Mouse (Mus musculus) mesoderm, embryonic 11.5 days (tissue): ENCODE measurements at regions not wholly inside any gene's neighbourhood (a gene's known extent, or its start where the extent isn't known, plus 50 kb on each side); places are given as distances from the start of the nearest gene placed in this dataset.

Experiments used
- DNase-seq: peaks from one replicate; pipeline ENCODE4 v3.0.0-alpha.2; 2012; ENCODE audit warnings: low read depth, low spot score

DNA sequence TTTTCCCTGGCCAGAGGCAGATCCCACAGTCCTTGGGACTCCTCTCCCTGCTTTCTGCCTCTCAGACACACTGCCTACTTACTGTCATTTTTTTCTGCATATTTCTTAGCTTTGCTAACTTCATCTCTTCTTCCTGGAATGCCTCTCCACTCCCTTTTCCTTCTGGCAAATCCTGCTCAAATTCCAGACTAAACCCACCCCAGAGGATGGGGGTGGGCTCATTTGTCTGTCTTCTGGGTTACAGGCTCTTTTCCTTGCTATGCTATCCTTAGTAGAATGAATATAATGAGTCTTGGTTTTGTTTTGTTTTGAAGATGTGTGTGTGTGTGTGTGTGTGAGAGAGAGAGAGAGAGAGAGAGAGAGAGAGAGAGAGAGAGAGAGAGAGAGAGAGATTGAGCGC lies 51.9 kb upstream of the Klf9 start:
- DNase-seq, result no peak

DNA sequence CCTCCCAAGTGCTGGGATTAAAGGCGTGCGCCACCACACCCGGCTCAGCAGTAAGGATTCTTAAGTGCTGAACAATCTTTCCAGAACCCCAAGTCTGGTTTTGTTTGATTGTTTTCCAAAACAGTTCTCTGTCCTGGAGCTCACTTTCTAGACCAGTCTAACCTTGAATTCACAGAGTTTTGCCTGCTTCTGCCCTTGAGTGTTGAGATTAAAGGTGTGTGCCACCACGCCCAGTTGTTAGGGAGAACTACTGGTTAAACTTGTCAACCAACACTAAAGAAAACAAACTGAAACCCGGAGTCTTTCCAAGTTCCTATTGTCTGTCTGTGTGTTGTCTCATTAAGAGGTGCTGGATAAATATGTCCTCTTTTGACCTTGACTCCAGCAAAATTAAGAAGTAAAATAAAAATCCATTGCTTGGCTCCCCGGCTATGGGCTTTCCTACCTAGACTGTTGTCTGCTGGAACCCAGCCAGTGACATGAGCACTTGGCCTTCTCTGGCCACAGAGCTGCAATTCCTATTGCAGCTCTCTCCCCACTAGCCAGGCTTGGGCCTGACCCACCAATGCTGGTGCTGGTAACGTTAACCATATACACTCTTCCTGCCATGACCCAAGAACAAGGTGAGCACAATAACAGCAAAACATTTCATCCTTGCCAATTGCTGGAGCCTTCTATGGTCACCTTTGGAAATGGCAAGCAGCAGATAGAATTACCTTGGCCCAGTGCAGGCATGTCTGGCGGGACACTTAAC lies 51.1 kb upstream of the Klf9 start:
- DNase-seq, result no peak
